Mouse (Mus musculus) limb, embryonic 10.5 days (tissue): ENCODE results near the gene Cdh13. TPM values are rescaled to one million over a fixed set of nuclear protein-coding genes. Genes with fewer than 3 reads are reported as not detected.

Experiments
- DNase-seq: peaks from one replicate; pipeline ENCODE4 v3.0.0-alpha.2; 2017; ENCODE audit warnings: low spot score
- H3K27ac ChIP-seq: fragments of 300-500 bp; sonication (generic); 2 replicates; pipeline ENCODE4 v1.5.1; 2016; ENCODE audit warnings: mild to moderate bottlenecking
- H3K27me3 ChIP-seq: fragments of 300-500 bp; sonication (generic); 2 replicates; pipeline ENCODE4 v1.6.1; 2016; ENCODE audit warnings: low read depth, mild to moderate bottlenecking; ENCODE audit not compliant: poor library complexity, severe bottlenecking
- H3K36me3 ChIP-seq: fragments of 300-500 bp; sonication (generic); 2 replicates; pipeline ENCODE4 v1.6.1; 2016; ENCODE audit warnings: mild to moderate bottlenecking, moderate library complexity
- H3K4me1 ChIP-seq: fragments of 300-500 bp; sonication (generic); 2 replicates; pipeline ENCODE4 v1.6.1; 2016
- H3K4me3 ChIP-seq: fragments of 300-500 bp; sonication (generic); 2 replicates; pipeline ENCODE4 v1.5.1; 2016; ENCODE audit warnings: mild to moderate bottlenecking, moderate library complexity
- H3K9me3 ChIP-seq: fragments of 300-500 bp; sonication (generic); replicated peaks from 2 replicates; pipeline ENCODE4 v1.6.1; 2016; ENCODE audit warnings: mild to moderate bottlenecking
- WGBS: fragments of 180-500 bp; shearing (Covaris S2); methylation state at CpG from one replicate; pipeline ENCODE4 v1.1.7; 2016; 5-methylcytosine and 5-hydroxymethylcytosine counted together
- polyA plus RNA-seq: library from polyadenylated mRNA; unstranded; fragments of >200 nt; fragmentation: Nextera tagmentation; extraction: Ambion mirVana; gene quantifications from 2 replicates; pipeline ENCODE4 v1.2.1, GENCODE M21; 2016

Gene Cdh13
- polyA plus RNA-seq, 1 experiment from 2014 or later: 3.3 TPM

- H3K4me1 ChIP-seq: 0 out of 2 replicates have a peak, but pooled peaks cover 2% of the 10 kb centered on the region
- no peak overlapping the region for H3K4me3 ChIP-seq
- H3K27ac ChIP-seq: no peak overlapping the region
- H3K36me3 ChIP-seq: no peaks in the 10 kb centered on the region
- no peaks in the 10 kb centered on the region for H3K27me3 ChIP-seq
- H3K9me3 ChIP-seq: no peaks in the 10 kb centered on the region
- no peak for DNase-seq
- WGBS: 93% methylated on average over 7 of the region's 7 CpGs
These were observed 31.4 kb downstream of the Cdh13 start for GRCm38 (mm10) chr8:118314932-118315331.

GRCm38 (mm10) chr8:118316440-118316839 lies 32.9 kb downstream of the Cdh13 start:
- WGBS: 67% methylated on average over 12 of the region's 12 CpGs
- DNase-seq: no peak

GRCm38 (mm10) chr8:118320566-118320965 lies 37.0 kb downstream of the Cdh13 start:
- Histone ChIP-seq H3K27ac (no peak overlapping the region), H3K27me3 (no peaks in the 10 kb centered on the region), H3K4me1 (0 out of 2 replicates have a peak, but pooled peaks cover 2% of the 10 kb centered on the region), H3K4me3 (no peak overlapping the region), H3K9me3 (no peaks in the 10 kb centered on the region), H3K36me3 (no peaks in the 10 kb centered on the region)
- DNase-seq: no peak
- 82% methylated on average over 1 of the region's 1 CpGs for WGBS

More at GRCm38 (mm10) chr8:118316440-118316839, 32.9 kb downstream of the Cdh13 start:
- Histone ChIP-seq H3K4me1 (0 out of 2 replicates have a peak, but pooled peaks cover 2% of the 10 kb centered on the region), H3K4me3 (no peak overlapping the region), H3K27ac (no peak overlapping the region), H3K27me3 (no peaks in the 10 kb centered on the region), H3K36me3 (no peaks in the 10 kb centered on the region), H3K9me3 (no peaks in the 10 kb centered on the region)

GRCm38 (mm10) chr8:118323421-118323820 lies 39.9 kb downstream of the Cdh13 start:
- no peak for DNase-seq
- no peaks in the 10 kb centered on the region for H3K36me3 ChIP-seq
- H3K27me3 ChIP-seq: no peaks in the 10 kb centered on the region
- no peaks in the 10 kb centered on the region for H3K9me3 ChIP-seq
- H3K4me3 ChIP-seq: no peak overlapping the region
- no peaks in the 10 kb centered on the region for H3K4me1 ChIP-seq
- no peak overlapping the region for H3K27ac ChIP-seq
- WGBS: 73% methylated on average over 3 of the region's 3 CpGs

- Histone ChIP-seq H3K9me3 (no peaks in the 10 kb centered on the region), H3K4me1 (no peaks in the 10 kb centered on the region), H3K27ac (no peak overlapping the region), H3K36me3 (no peaks in the 10 kb centered on the region), H3K27me3 (no peaks in the 10 kb centered on the region), H3K4me3 (no peak overlapping the region)
- no peak for DNase-seq
- 69% methylated on average over 7 of the region's 7 CpGs for WGBS
These were observed 51.4 kb downstream of the Cdh13 start for GRCm38 (mm10) chr8:118334933-118335332.

- Histone ChIP-seq H3K4me1 (no peaks in the 10 kb centered on the region), H3K9me3 (no peaks in the 10 kb centered on the region), H3K27ac (no peak overlapping the region), H3K4me3 (no peak overlapping the region), H3K36me3 (no peaks in the 10 kb centered on the region), H3K27me3 (no peaks in the 10 kb centered on the region)
- 88% methylated on average over 3 of the region's 3 CpGs for WGBS
- no peak for DNase-seq
These were observed 56.2 kb downstream of the Cdh13 start for GRCm38 (mm10) chr8:118339711-118340110.

- Histone ChIP-seq H3K36me3 (no peaks in the 10 kb centered on the region), H3K27me3 (no peaks in the 10 kb centered on the region), H3K4me3 (no peak overlapping the region), H3K4me1 (no peaks in the 10 kb centered on the region), H3K27ac (no peak overlapping the region), H3K9me3 (no peaks in the 10 kb centered on the region)
- 87% methylated on average over 4 of the region's 4 CpGs for WGBS
- no peak for DNase-seq
These were observed 59.7 kb downstream of the Cdh13 start for GRCm38 (mm10) chr8:118343267-118343666.

GRCm38 (mm10) chr8:118348710-118349489 lies 65.4 kb downstream of the Cdh13 start:
- Histone ChIP-seq H3K4me1 (no peaks in the 10 kb centered on the region), H3K27me3 (no peaks in the 10 kb centered on the region), H3K4me3 (no peak overlapping the region), H3K27ac (no peak overlapping the region), H3K36me3 (no peaks in the 10 kb centered on the region), H3K9me3 (no peaks in the 10 kb centered on the region)
- no peak for DNase-seq
- 88% methylated on average over 9 of the region's 9 CpGs for WGBS

- H3K36me3 ChIP-seq: no peaks in the 10 kb centered on the region
- 77% methylated on average over 7 of the region's 7 CpGs for WGBS
- no peak overlapping the region for H3K27ac ChIP-seq
These were observed 66.6 kb downstream of the Cdh13 start for GRCm38 (mm10) chr8:118350136-118350535.

GRCm38 (mm10) chr8:118353022-118353421 lies 69.5 kb downstream of the Cdh13 start:
- DNase-seq: no peak
- Histone ChIP-seq H3K4me3 (no peak overlapping the region), H3K27ac (no peak overlapping the region), H3K9me3 (no peaks in the 10 kb centered on the region), H3K4me1 (0 out of 2 replicates have a peak, but pooled peaks cover 2% of the 10 kb centered on the region), H3K36me3 (no peaks in the 10 kb centered on the region), H3K27me3 (no peaks in the 10 kb centered on the region)
- 87% methylated on average over 4 of the region's 4 CpGs for WGBS

More at GRCm38 (mm10) chr8:118350136-118350535, 66.6 kb downstream of the Cdh13 start:
- Histone ChIP-seq H3K27me3 (no peaks in the 10 kb centered on the region), H3K4me1 (no peaks in the 10 kb centered on the region), H3K4me3 (no peak overlapping the region), H3K9me3 (no peaks in the 10 kb centered on the region)
- DNase-seq: no peak

- no peaks in the 10 kb centered on the region for H3K36me3 ChIP-seq
- H3K27ac ChIP-seq: no peak overlapping the region
- no peaks in the 10 kb centered on the region for H3K27me3 ChIP-seq
- H3K4me1 ChIP-seq: 0 out of 2 replicates have a peak, but pooled peaks cover 2% of the 10 kb centered on the region
- no peaks in the 10 kb centered on the region for H3K9me3 ChIP-seq
- no peak overlapping the region for H3K4me3 ChIP-seq
- 95% methylated on average over 5 of the region's 5 CpGs for WGBS
- no peak for DNase-seq
These were observed 73.5 kb downstream of the Cdh13 start for GRCm38 (mm10) chr8:118357067-118357466.

GRCm38 (mm10) chr8:118357596-118357995 lies 74.1 kb downstream of the Cdh13 start:
- no peaks in the 10 kb centered on the region for H3K36me3 ChIP-seq
- WGBS: 87% methylated on average over 7 of the region's 7 CpGs
- DNase-seq: no peak
- H3K27me3 ChIP-seq: no peaks in the 10 kb centered on the region
- H3K4me1 ChIP-seq: 0 out of 2 replicates have a peak, but pooled peaks cover 2% of the 10 kb centered on the region
- H3K27ac ChIP-seq: no peak overlapping the region
- no peak overlapping the region for H3K4me3 ChIP-seq
- H3K9me3 ChIP-seq: no peaks in the 10 kb centered on the region

GRCm38 (mm10) chr8:118363781-118364180 lies 80.2 kb downstream of the Cdh13 start:
- no peak overlapping the region for H3K27ac ChIP-seq
- 80% methylated on average over 3 of the region's 3 CpGs for whole genome bisulfite sequencing
- H3K27me3 ChIP-seq: no peaks in the 10 kb centered on the region
- no peak overlapping the region for H3K4me3 ChIP-seq
- no peaks in the 10 kb centered on the region for H3K9me3 ChIP-seq
- no peak for DNase-seq
- peaks cover 6% of the 10 kb centered on the region; the same call in 1 of the 2 replicates for H3K4me1 ChIP-seq
- no peaks in the 10 kb centered on the region for H3K36me3 ChIP-seq
